Mouse (Mus musculus) layer of hippocampus, postnatal 25 days (tissue): ENCODE measurements at regions not wholly inside any gene's neighbourhood (a gene's known extent, or its start where the extent isn't known, plus 50 kb on each side); places are given as distances from the start of the nearest gene placed in this dataset.

ENCODE experiments used
- DNase-seq, 2 experiments: peaks; one replicate each; pipeline ENCODE4 v3.0.0; 2022; ENCODE audit warnings: mixed read lengths in 2 of 2, low spot score in 1 of 2; ENCODE audit errors: extremely low spot score in 1 of 2

DNA sequence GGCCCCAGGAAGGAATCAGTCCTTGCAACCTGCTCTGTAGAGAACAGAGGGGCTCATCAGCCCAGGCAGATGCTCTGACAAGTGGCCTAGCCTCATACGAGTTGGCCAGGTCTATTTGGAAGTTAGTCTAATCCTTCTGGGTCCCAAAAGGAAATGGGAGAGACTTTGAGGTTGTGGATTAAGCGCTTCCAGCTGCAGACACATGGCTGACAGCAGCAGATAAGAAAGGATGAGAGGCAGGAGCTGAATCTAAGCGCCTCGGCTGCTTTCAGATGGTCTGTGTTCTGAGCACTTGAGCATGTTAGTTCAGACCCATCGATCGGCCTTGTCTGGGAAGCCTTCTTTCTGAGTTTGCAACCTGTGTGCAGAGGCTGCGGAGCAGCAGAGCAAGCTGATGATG lies 438.0 kb upstream of the Gm6657 start:
- no peak for DNase-seq

DNA sequence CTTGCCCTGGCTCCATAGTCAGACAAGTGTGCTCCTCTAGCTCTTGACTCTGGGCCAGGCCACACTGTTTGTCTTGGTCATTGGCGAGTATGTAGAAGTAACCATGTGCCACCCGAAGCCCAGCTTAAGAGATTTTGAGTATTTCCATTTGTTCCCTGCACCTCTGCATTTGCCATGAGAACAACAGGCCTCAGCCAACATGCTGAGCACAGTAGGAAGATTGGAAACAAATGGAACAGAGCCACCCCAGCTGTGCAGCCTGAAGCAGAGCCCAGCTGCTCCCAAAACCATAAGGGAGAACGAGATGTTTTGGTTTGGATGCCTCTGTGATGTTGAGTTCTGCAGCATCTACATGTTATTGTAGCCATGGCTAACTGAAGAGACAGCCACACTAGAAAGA lies 433.1 kb upstream of the Gm6657 start:
- no peak for DNase-seq

DNA sequence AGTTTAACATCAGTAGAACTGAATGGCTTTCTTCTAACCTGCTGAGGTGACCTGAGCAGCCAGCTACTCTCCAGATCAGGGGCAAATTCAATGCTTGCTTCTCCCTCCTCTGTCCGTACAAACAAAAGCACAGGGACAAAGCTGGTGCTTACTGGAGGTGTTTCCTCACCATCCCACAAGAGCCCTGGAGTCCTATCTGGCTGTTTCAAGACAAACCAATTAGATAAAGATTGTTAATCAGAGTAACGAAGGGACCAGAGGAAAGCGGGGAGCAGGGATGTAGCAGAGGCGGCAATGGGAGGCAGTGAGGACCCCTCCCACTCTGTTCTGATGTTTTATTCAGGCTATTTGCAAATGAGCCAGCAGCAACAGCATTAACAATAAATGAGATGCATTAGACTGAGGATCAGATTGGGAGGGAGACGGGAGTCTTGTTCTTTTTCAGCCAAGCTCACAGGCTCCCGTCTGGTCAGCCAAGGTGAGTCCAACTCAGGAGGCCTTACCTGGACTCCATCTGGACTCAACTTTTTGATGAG lies 418.0 kb upstream of the Gm6657 start:
- DNase-seq = no peak

DNA sequence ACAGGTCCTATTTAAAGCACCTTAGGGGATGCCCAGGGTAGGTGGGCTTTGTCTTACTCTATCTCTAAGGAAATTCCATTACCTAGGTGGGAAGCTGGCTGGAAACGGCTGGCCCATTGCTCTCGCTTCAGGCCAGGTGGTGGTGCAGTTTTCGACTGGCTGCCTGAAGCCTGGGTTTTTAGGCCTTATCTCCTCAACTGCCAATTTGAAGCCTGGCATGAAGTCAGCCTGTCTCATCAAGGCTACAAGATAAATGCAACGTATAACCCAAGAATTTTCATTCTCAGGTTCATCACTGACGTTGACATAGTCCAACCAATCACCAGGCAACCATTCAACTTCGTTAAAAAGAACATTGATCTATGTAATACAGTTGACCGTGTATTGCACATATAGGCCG lies 417.3 kb upstream of the Gm6657 start:
- DNase-seq = no peak

DNA sequence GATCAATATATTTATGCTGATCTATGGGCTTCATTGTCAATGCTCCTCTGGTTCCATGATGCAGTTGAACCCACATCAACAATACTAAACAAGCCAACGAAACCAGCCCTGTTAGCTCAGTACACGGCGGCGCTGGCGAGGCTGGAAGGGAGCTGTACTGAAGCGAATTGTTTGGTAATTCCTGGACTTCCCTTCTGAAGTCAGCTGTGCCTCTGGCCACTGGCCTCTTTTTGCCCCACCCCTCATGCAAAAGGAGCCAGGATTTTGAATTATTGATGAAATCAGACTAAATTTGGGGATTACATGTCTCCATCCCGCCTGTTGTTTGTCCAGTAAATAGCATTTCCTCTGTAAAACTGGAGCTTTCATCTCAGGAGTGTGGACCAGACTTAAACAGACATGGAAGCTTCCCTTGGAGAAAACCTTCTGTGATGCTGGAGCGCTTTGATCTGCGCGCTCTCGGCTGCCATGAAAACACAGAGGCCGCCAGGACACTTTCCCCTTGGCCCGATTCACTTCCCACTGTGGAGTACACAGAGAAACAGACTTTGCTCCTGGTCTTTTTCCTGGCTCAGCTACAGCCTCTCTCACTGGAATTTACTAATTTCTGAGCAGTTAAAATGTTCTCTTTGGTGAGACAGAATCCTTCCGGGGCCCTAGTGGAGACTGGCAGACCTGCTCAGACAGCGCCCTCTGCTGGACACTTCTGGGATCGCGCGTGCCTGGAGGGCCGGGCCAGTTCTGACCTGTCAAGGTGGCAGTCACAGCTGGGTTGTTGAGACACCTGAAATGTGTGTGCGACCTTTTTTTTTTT lies 412.9 kb upstream of the Gm6657 start:
- peak; percentile 91 to 99 for DNase-seq

DNA sequence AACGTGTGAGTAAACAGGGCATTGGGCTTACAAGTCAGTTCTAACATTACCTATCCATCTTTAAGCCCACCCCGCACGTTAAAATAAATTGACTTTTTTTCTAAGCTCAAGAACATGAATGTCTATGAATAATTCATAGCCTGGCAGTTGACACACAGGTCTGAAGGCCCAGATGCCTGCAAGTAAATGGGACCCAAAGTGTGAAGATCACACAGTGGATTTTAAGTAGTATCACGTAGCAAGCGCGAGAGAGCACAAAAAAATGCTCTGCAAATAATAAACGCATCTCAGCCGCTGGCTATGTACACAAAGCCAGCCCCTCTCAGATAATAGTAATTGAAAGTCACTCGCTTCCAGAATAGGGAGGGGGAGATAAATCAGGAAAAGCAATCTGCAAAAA lies 410.1 kb upstream of the Gm6657 start:
- DNase-seq = no peak

DNA sequence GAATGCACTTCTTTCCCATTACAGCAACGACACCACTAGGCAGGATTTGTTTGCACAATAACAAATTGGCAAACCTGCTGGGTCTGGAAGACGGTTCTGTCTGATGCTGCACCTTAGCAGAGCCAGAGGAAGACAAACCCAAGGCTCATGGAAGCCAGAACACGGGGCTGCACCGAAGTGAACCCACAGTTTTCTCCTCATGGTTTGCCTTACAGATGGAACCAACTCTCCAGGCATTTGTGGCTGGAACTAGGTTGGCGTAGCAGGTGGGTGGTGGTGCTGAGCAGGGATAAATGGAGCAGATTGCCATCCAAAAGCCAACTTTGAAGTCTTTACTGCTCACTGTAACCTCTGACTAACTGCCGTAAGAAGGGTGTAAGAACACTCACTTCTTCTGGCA lies 408.4 kb upstream of the Gm6657 start:
- no peak for DNase-seq

DNA sequence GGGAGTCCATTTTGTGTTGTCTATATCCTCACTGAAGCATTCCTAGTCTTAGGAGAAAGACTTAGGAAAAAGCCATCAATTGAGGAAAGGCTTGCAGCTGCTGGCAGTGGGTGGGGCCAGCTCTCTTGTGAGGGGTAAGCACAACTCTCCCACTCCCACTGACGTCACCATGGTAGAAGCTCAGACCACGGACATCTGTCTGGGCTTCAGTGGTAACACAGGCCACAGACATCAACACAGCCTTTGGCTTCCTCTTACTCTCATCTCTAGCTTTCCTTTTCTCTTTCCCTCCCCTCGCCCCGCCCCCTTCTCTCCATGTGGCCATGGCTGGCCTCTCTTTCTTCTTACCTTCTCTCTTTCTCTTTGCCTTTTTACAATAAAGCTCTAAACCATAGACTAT lies 407.4 kb upstream of the Gm6657 start:
- DNase-seq = no peak

DNA sequence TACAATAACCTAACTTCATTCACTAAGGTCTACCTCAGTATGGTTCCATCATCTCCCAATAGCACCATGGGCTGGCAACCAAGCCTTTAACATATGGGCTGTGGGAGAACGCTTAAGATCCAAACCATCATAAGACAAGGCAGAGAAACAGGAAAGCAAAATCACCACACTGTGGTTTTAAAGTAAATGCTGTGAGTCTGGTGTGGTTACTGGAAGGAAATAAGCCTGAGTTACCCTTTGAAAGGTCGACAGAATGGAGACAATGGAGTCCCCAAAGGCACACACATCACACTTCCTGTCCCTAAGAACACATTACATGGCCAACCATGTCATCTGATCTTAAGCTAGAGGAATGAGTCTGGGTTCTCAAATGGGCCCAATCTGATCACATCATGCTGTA lies 405.8 kb upstream of the Gm6657 start:
- DNase-seq = no peak

DNA sequence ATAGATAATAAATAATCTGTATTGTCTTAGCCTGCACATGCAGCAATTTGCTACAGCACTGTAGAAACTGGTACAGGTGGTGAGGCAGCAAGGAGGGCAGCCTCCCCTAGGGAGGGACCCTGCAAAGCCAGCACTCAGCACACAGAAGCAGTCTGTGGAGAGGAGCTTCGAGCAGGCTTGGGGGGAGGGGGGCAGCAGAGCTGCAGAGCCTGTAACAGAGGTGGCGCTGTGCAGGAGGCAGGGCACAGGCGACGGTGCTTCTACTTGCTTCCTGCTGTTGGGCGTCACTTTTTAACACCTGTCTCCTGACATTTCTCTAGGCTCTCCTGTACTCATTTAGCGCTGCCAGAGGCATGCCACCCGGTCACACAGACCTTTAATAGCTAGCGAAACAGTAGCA lies 404.6 kb upstream of the Gm6657 start:
- DNase-seq = no peak

DNA sequence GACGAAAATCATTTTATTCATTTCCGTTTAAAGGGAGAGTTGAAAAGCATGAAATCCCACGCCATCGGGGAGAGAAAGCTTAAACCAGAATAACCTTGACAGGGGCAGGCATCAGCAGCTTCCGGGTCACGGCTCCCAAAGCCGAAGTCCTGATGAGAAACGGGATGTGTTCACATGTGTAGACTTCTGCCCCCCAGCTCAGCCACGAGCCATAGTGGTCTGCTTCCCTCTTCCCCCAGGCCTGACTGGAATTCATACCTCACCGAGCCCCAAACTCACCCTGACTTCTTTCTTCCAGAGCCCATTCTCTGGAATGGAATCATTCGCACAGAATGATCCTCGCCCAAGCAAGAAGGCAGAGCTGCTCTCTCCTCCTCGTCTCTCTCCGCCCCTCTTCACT lies 404.2 kb upstream of the Gm6657 start:
- DNase-seq = no peak

DNA sequence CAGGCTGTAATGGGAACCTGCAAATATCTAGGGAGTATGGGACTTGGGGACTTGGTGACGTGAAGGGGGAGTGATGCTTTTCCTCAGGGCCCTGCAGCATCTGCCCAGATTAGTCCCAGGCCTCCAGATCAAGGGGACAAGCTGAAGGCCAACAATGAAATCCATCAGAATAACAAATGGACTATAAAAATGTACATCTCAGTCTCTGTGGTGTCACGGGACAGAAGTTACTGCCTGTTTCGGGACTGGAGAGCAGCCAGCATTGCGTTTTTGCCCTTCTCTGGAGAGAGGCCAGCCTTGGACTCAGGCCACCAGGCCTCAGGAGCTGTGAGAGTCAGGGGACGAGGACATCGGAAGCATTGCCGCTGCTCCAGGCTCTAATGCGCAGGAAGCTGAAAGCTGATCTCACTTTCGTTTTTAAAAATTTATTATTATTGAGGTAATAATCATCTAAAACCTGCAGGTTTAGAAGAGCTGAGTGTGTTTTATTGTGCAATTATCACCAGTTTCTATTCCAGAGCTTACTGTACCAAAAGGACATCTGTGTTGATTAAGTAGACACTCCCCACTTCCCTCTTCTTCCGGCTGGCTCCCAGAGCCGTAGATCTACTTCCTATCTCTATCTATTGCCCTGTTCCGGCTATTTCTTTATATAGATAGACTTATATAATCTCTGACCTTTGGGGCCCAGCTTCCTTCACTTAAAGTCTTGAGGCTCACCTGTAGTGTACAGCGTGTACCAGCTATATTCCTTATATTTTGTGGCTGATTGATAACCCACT lies 403.0 kb upstream of the Gm6657 start:
- DNase-seq = no peak

DNA sequence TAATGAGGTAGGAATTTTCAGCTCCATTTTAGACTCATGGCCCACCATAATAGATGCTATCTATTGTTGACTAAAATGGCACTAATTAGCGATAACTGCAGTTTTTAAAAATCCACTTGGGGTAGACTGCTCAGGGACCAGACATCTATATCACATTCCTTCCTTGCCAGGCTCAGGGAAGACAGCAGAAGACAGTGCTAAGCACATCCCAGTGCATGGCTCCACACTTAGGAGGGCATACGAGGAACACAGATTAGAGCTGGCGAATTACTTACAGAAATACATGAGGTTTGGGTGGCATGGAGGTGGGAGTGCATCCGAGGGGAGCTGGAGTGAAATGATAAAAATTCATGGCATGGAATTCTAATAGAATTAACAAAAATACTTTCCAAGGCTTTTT lies 395.5 kb upstream of the Gm6657 start:
- no peak for DNase-seq

DNA sequence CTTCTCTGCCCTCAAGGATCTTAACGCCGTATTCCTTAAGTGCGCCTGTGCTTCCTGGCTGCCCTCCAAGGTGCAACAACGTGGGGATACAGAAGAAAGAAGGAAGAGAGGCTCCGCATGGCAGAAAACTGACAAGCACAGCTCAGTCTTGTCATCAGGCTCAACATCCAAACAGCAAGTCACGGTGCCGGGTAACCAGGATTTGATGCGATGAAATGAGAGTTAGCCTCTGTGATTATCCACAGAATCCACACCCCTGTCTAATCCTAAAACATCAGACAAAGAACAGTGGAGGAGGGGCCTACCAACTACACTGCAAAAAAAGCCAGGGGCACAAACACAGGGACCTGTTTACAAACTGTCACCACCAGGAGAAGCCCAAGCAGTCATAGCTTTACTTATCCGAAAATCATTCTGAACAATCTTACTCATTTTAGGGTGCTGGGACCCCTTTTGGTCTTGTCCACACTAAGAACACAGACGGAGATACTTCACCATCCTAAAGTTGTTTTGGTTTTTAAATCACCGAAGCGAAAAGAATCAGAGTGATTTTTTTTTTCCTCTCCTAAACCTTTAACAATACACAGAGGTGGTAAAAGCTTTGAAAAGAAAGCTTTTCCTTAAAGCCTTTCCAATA lies 394.8 kb upstream of the Gm6657 start:
- DNase-seq = no peak

DNA sequence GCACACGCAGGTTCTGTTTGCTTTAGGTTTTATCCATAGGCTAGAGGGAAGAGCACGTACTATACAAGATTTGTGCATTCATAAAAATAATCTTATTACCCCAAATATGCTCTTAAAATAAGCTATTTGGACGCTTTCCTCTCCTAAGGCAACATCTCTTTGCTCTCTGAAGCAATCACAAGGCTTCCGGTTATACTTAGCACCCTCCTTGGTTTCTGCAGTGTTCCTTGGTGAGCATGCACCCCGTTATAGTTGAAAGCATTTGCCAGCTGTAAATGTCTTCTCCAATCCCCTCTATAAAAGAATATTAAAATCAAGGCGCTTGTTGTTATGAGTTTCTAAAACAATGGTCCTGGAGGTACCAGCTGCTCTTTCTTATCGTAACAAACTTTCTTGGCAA lies 386.4 kb upstream of the Gm6657 start:
- DNase-seq = no peak

DNA sequence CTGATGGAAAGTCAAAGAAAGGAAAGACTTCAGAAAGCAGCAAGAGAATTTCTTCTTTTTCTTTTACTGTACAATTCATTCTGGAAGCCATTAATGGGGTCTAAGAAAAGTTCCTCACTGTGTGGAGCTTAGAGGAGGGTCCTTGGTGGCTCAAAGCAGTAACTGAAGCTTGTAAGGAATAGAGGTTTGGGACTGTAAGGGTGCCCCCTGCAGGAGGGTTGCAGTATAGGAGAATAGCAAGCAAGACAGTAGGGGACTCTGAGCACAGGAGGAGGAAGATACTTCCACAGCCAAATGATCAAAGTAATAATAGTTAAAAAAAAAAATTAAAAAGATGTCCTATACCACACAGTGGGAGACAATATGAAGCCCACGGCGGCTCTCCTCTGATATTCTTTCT lies 382.8 kb upstream of the Gm6657 start:
- peak in 1 of 2 experiments; percentile 62 for DNase-seq

DNA sequence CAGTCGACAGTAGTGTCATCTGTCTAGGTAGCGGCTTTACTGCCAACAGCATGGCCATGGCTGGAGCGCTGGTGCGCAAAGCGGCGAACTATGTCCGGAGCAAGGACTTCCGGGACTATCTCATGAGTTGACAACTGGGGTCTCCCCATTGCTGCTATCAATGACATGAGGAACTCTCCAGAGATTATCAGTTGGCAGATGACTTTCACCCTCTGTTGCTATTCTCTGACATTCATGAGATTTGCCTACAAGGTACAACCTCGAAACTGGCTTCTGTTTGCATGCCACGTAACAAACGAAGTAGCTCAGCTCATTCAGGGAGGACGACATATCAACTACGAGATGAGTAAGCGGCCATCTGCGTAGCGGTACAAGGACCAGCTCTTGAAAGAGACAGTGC lies 374.6 kb upstream of the Gm6657 start:
- no peak for DNase-seq

DNA sequence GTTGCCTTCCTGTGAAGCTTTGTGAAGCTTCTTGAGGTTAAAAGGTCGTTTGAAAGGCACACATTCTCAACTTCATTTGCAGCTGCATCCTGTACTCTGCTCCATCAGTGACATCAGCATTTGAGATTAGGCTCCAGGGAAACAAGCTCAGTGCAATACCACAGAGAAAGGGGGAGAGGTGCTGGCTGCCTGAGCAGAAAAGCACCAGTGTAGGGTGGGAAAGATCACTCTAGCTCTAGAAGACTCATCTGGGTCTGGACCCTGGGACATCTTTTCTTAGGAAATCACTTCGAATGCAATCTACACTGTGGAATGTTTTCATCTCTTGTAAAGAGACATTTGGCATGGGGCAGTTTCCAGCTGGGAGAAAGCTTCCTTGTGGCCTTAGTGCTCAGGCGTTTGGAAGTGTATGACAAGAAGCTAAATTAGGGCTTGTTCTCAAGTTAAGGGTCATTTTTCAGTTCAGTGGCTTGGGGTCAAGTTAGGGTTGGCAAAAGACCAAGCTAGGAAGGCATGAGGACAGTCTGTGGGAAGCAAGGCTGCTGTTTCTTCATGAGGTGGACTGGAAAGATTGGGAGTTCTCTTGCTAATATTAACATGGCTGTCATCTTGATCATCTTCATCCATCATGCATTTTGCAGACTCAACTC lies 370.5 kb upstream of the Gm6657 start:
- DNase-seq = no peak

DNA sequence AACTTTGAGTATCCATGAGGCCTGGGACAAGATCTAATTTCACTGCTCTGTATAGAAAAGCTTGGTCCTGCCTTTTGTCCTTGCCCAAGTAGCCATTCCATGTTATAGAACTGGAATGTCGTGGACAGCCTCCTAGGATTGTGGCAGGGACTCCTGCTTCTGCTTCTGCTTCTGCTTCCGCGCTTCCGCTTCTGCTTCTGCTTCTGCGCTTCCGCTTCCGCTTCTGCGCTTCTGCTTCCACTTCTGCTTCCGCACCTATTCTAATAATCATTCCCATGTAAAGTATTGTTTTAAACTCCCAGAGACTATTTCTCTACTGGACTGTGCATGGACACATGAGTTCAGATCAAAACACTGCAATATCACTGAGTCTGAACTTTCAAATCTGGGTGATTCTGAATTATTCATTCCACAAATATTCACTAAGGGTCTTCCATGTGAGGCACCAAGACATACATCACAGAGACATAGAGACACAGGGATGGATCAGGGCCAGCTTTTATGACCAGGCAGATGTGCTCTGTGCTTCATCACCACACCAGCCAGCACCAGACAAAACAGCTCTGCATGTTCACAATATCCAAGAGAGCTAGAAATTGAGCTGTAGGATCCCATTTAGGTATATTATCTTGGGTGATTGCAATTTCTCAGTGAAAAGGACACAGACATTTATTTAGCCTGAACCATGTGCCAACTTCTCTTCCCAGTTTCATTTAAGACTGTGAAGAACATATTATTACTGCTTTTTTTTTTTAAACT lies 360.5 kb upstream of the Gm6657 start:
- no peak for DNase-seq

DNA sequence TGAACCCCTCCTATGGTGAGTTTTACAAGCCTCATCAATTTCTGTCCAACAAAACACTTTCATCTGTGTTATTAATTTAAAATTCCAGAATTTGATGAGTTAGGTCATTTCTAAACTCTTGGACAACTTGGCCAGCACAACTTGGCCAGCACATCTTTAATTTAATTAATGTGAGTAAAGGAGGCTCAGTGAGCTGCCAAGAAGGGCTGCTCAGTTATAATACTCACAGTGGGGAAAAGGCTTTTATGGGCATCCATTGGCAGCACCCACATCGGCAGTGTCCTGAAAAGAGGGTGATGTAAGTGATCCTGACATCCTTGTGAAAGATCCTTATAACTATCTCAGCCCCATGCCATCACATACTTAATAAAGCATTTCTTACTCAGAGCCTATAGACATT lies 359.2 kb upstream of the Gm6657 start:
- no peak for DNase-seq
